Mouse (Mus musculus) naive thymus-derived CD4-positive, alpha-beta T cell, adult 5 months (primary cell): ENCODE results near the gene Olfr1184. TPM values are rescaled to one million over a fixed set of nuclear protein-coding genes. Genes with fewer than 3 reads are reported as not detected.

Experiments
- polyA plus RNA-seq: library from polyadenylated mRNA; unstranded; fragments of 100-300 nt; shearing (Covaris generic); gene quantifications from one replicate; pipeline ENCODE4 v1.2.1, GENCODE M21; 2017

The Olfr1184 gene
- polyA plus RNA-seq = 0.11 TPM

GRCm38 (mm10) chr2:88483298-88483697 lies at the start of gene Olfr1184:
TSS of gene Olfr1184 (plus strand) at chr2:88483598.

GRCm38 (mm10) chr2:88449031-88449430 lies 34.4 kb upstream of the Olfr1184 start, which contains the start of gene Gm13757:
TSS of gene Gm13757 (minus strand) at chr2:88449131.

GRCm38 (mm10) chr2:88454567-88454966 lies 28.8 kb upstream of the Olfr1184 start, which contains the start of gene Olfr1183:
TSS of gene Olfr1183 (plus strand) at chr2:88454867.

GRCm38 (mm10) chr2:88493020-88493419 lies 9.6 kb downstream of the Olfr1184 start, which contains the start of gene Olfr1185-ps1:
TSS of gene Olfr1185-ps1 (plus strand) at chr2:88493320.

GRCm38 (mm10) chr2:88518251-88518650 lies 34.9 kb downstream of the Olfr1184 start, which contains the start of gene Olfr1186:
TSS of gene Olfr1186 (plus strand) at chr2:88518551.

Other genes with a start within 250 kb of the Olfr1184 start
- gene Olfr1173, start 203.7 kb upstream of the Olfr1184 start, polyA plus RNA-seq = 0.11 TPM
- not detected for gene Olfr1174-ps, start 168.5 kb upstream of the Olfr1184 start, polyA plus RNA-seq
- gene Olfr1175-ps, start 156.4 kb upstream of the Olfr1184 start, polyA plus RNA-seq = not detected
- not detected for gene Olfr1176, start 146.9 kb upstream of the Olfr1184 start, polyA plus RNA-seq
- gene Olfr1177-ps, start 137.1 kb upstream of the Olfr1184 start, polyA plus RNA-seq = not detected
- gene Olfr1178, start 96.5 kb upstream of the Olfr1184 start, polyA plus RNA-seq = not detected
- not detected for gene Olfr1179, start 77.1 kb upstream of the Olfr1184 start, polyA plus RNA-seq
- not detected for gene Olfr1180, start 64.4 kb upstream of the Olfr1184 start, polyA plus RNA-seq
- gene Olfr1181, start 57.4 kb upstream of the Olfr1184 start, polyA plus RNA-seq = not detected
- not detected for gene Gm13757, start 34.5 kb upstream of the Olfr1184 start, polyA plus RNA-seq
- 0.26 TPM for gene Olfr1183, start 28.7 kb upstream of the Olfr1184 start, polyA plus RNA-seq
- gene Olfr1185-ps1, start 9.7 kb downstream of the Olfr1184 start, polyA plus RNA-seq = not detected
- not detected for gene Olfr1186, start 35.0 kb downstream of the Olfr1184 start, polyA plus RNA-seq
- gene Olfr1188, start 73.3 kb downstream of the Olfr1184 start, polyA plus RNA-seq = not detected
- gene Olfr1189, start 102.9 kb downstream of the Olfr1184 start, polyA plus RNA-seq = not detected
- not detected for gene Olfr1191-ps1, start 156.9 kb downstream of the Olfr1184 start, polyA plus RNA-seq
- gene Olfr1192-ps1, start 164.9 kb downstream of the Olfr1184 start, polyA plus RNA-seq = not detected
- not detected for gene Olfr1193, start 192.0 kb downstream of the Olfr1184 start, polyA plus RNA-seq
- 0.40 TPM for gene Olfr1195, start 205.6 kb downstream of the Olfr1184 start, polyA plus RNA-seq
- not detected for gene Olfr1196, start 221.0 kb downstream of the Olfr1184 start, polyA plus RNA-seq
- gene Olfr1197, start 248.8 kb downstream of the Olfr1184 start, polyA plus RNA-seq = not detected